Mouse (Mus musculus): ENCODE measurements around the gene Zc3hav1l. TPM values are rescaled to one million over a fixed set of nuclear protein-coding genes. Genes with fewer than 3 reads are reported as not detected.

The Zc3hav1l gene
- polyA plus RNA-seq, 1 experiment from 2014 or later: 10.2 TPM

- no peak for ATAC-seq (ENCODE audit: low FRiP score, low TSS enrichment)
Observed at GRCm38 (mm10) chr6:38256793-38257192, 42.3 kb downstream of the Zc3hav1l start.

GRCm38 (mm10) chr6:38255794-38256193, 43.3 kb downstream of the Zc3hav1l start:
- WGBS: 71% methylated on average over 2 of the region's 2 CpGs
- H3K4me2 ChIP-seq (ENCODE audit: low read length): no peak overlapping the region
- ATAC-seq (ENCODE audit: low FRiP score, low TSS enrichment): no peak

More at GRCm38 (mm10) chr6:38256793-38257192, 42.3 kb downstream of the Zc3hav1l start:
- H3K9ac ChIP-seq (replicated peaks; ENCODE audit: low read length): no peak overlapping the region
- no peak overlapping the region for H3K4me3 ChIP-seq (replicated peaks; ENCODE audit: low read depth, low read length)
- no peaks in the 10 kb centered on the region for H3K9me3 ChIP-seq (ENCODE audit: control insufficient read depth, low read length)
- H3K36me3 ChIP-seq (ENCODE audit: control insufficient read depth, insufficient read depth, low read length): no peaks in the 10 kb centered on the region
- DNase-seq: no peak
- no peak overlapping the region for H3K27ac ChIP-seq (replicated peaks; ENCODE audit: low read depth, low read length)
- H3K4me1 ChIP-seq (ENCODE audit: control insufficient read depth, insufficient read depth, low read length): peaks cover 18% of the 10 kb centered on the region
- no peaks in the 10 kb centered on the region for H3K27me3 ChIP-seq (ENCODE audit: control insufficient read depth, insufficient read depth, low read length)
- H3K4me2 ChIP-seq (ENCODE audit: low read length): no peak overlapping the region
- 90% methylated on average over 4 of the region's 4 CpGs for WGBS

DNA sequence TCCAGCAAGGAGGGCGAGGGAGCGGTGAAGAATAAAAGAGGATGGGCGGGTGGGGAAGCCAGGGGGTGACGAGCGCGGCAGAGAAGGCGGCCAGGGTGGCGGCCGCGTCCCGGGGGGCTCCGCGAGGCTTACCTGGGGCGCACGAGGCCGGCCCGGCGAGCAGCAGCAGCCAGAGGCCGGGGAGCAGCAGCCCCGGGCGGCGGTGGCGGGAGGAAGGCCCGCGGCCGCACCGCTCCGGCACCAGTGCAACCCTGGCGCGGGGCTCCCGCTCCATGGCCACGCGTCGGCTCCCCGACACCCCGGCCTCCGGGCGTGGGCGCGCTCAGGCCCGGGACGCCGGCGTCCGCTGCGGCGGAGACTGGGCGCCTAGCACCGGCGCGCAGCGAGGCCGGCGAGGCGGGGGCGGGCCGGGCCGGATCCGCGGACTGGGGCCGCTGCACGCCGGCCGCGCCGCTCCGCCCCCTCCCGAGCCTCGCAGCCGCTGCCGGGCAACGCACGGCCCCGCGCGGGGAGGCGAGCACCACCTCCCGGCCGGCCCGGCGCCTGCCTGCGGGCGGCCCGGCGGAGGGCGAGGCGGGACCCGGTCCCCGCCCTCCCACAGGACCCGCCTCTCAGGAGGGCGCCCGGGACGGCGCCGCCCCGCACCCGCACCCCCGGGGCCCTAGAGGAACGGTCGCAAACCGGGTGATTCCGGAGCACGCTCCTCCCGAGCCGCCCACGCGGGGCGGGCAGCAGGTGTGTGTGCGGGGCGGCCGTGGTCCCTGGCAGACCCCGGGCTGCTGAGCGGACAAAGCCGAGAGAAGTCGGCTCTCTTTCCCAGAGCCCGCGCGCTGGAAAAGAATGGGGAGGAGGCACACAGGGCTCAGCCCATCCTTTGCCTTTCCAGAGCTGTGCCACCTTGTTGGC, 45.1 kb downstream of the Zc3hav1l start, which contains the start of gene D630045J12Rik:
TSS of gene D630045J12Rik (minus strand) at position 274 of the 906 bp plus-strand sequence.
- no peaks in the 10 kb centered on the region for H3K9me3 ChIP-seq (ENCODE audit: control insufficient read depth, low read length)
- DNase-seq (peak; percentile 91), ATAC-seq (ENCODE audit: low FRiP score, low TSS enrichment) (peak; percentile 93)
- H3K4me1 ChIP-seq (ENCODE audit: control insufficient read depth, insufficient read depth, low read length): peaks cover 37% of the 10 kb centered on the region
- H3K27ac ChIP-seq (replicated peaks; ENCODE audit: low read depth, low read length): peak within 1 kb of the TSS; percentile 98
- peak within 1 kb of the TSS; percentile 92 for H3K4me2 ChIP-seq (ENCODE audit: low read length)
- peak within 1 kb of the TSS; percentile 99 for H3K9ac ChIP-seq (replicated peaks; ENCODE audit: low read length)
- WGBS: under 1% methylated on average over 102 of the region's 118 CpGs
- no peaks in the 10 kb centered on the region for H3K36me3 ChIP-seq (ENCODE audit: control insufficient read depth, insufficient read depth, low read length)
- H3K27me3 ChIP-seq (ENCODE audit: control insufficient read depth, insufficient read depth, low read length): no peaks in the 10 kb centered on the region
- H3K4me3 ChIP-seq (replicated peaks; ENCODE audit: low read depth, low read length): peak within 1 kb of the TSS; percentile 85

More at GRCm38 (mm10) chr6:38255794-38256193, 43.3 kb downstream of the Zc3hav1l start:
- DNase-seq: no peak
- no peaks in the 10 kb centered on the region for H3K27me3 ChIP-seq (ENCODE audit: control insufficient read depth, insufficient read depth, low read length)
- no peak overlapping the region for H3K9ac ChIP-seq (replicated peaks; ENCODE audit: low read length)
- no peak overlapping the region for H3K4me3 ChIP-seq (replicated peaks; ENCODE audit: low read depth, low read length)
- no peaks in the 10 kb centered on the region for H3K9me3 ChIP-seq (ENCODE audit: control insufficient read depth, low read length)
- peaks cover 28% of the 10 kb centered on the region for H3K4me1 ChIP-seq (ENCODE audit: control insufficient read depth, insufficient read depth, low read length)
- H3K36me3 ChIP-seq (ENCODE audit: control insufficient read depth, insufficient read depth, low read length): no peaks in the 10 kb centered on the region
- H3K27ac ChIP-seq (replicated peaks; ENCODE audit: low read depth, low read length): no peak overlapping the region

DNA sequence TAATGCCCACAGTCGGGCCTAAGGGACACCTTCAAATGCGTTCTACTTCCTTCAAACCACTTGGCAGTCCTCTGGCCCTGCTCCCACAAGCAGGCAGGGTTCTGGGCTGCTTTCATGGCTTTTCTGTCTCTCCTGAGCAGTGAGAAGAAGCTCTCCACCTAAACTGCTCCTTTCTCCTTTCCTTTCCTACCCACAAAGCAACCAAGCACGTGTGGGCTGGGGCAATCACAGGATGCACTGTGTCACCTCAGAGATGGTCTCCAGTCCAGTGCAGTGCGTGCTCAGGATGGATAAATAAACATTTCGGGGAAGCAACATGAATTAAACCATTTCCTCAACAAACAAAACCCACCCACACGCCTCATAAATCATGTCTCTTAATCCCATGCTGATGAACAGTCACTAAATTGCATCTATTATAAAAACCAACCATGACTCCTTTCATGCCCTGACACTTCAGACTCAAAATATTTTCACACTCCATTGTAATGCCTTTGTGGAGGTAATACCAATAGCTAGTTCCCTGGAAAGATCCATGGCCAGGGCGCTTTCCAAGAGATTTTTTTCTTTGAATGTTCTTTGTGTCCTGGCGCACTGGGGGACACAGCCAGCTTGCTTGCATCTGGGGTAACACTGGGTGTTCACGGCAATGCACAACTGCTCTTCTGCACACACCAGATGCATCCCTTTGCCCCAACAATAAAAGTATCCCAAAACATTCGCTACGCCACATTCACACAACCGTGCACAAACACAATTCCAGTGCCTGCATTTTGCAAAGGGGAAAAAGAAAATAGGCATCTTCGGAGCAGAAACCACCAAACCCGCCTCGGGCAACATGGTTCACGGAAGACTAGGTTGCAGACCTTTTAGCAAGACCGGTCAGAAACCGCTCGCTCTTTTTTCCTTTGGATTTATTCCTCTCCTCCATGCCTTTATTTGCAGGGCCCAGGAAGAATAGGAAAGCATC, 46.0 kb downstream of the Zc3hav1l start:
- peak; percentile 12; the same call in 1 of the 2 replicates for ATAC-seq (ENCODE audit: low FRiP score, low TSS enrichment)
- H3K4me1 ChIP-seq (ENCODE audit: control insufficient read depth, insufficient read depth, low read length): peaks cover 40% of the 10 kb centered on the region

GRCm38 (mm10) chr6:38252139-38252538, 46.9 kb downstream of the Zc3hav1l start:
- WGBS: 60% methylated on average over 10 of the region's 10 CpGs
- Histone ChIP-seq H3K27ac (replicated peaks; ENCODE audit: low read depth, low read length) (peak overlapping the region; percentile 98), H3K27me3 (ENCODE audit: control insufficient read depth, insufficient read depth, low read length) (no peaks in the 10 kb centered on the region), H3K9me3 (ENCODE audit: control insufficient read depth, low read length) (no peaks in the 10 kb centered on the region), H3K9ac (replicated peaks; ENCODE audit: low read length) (peak overlapping the region; percentile 99), H3K4me2 (ENCODE audit: low read length) (peak overlapping the region; percentile 92), H3K4me1 (ENCODE audit: control insufficient read depth, insufficient read depth, low read length) (peaks cover 40% of the 10 kb centered on the region), H3K36me3 (ENCODE audit: control insufficient read depth, insufficient read depth, low read length) (no peaks in the 10 kb centered on the region), H3K4me3 (replicated peaks; ENCODE audit: low read depth, low read length) (peak overlapping the region; percentile 85)
- no peak for DNase-seq
- ATAC-seq (ENCODE audit: low FRiP score, low TSS enrichment): no peak

More for the DNA sequence above, 46.0 kb downstream of the Zc3hav1l start:
- Histone ChIP-seq H3K4me2 (ENCODE audit: low read length) (peak overlapping the region; percentile 92), H3K9ac (replicated peaks; ENCODE audit: low read length) (peak overlapping the region; percentile 99), H3K4me3 (replicated peaks; ENCODE audit: low read depth, low read length) (peak overlapping the region; percentile 85), H3K36me3 (ENCODE audit: control insufficient read depth, insufficient read depth, low read length) (no peaks in the 10 kb centered on the region), H3K9me3 (ENCODE audit: control insufficient read depth, low read length) (no peaks in the 10 kb centered on the region), H3K27me3 (ENCODE audit: control insufficient read depth, insufficient read depth, low read length) (no peaks in the 10 kb centered on the region), H3K27ac (replicated peaks; ENCODE audit: low read depth, low read length) (peak overlapping the region; percentile 98)
- DNase-seq: peak; percentile 68
- WGBS: 6% methylated on average over 19 of the region's 19 CpGs

- Histone ChIP-seq H3K36me3 (ENCODE audit: control insufficient read depth, insufficient read depth, low read length) (no peaks in the 10 kb centered on the region), H3K4me2 (ENCODE audit: low read length) (peak overlapping the region; percentile 92), H3K4me3 (replicated peaks; ENCODE audit: low read depth, low read length) (peak overlapping the region; percentile 85), H3K27ac (replicated peaks; ENCODE audit: low read depth, low read length) (no peak overlapping the region), H3K9me3 (ENCODE audit: control insufficient read depth, low read length) (no peaks in the 10 kb centered on the region), H3K4me1 (ENCODE audit: control insufficient read depth, insufficient read depth, low read length) (peaks cover 40% of the 10 kb centered on the region), H3K9ac (replicated peaks; ENCODE audit: low read length) (peak overlapping the region; percentile 25), H3K27me3 (ENCODE audit: control insufficient read depth, insufficient read depth, low read length) (no peaks in the 10 kb centered on the region)
- ATAC-seq (ENCODE audit: low FRiP score, low TSS enrichment): no peak
- DNase-seq: no peak
- WGBS: 53% methylated on average over 4 of the region's 4 CpGs
Observed at GRCm38 (mm10) chr6:38251464-38251863, 47.6 kb downstream of the Zc3hav1l start.

- no peak for DNase-seq
- 93% methylated on average over 4 of the region's 4 CpGs for WGBS
- H3K27me3 ChIP-seq (ENCODE audit: control insufficient read depth, insufficient read depth, low read length): no peaks in the 10 kb centered on the region
Observed at GRCm38 (mm10) chr6:38247362-38247761, 51.7 kb downstream of the Zc3hav1l start.

DNA sequence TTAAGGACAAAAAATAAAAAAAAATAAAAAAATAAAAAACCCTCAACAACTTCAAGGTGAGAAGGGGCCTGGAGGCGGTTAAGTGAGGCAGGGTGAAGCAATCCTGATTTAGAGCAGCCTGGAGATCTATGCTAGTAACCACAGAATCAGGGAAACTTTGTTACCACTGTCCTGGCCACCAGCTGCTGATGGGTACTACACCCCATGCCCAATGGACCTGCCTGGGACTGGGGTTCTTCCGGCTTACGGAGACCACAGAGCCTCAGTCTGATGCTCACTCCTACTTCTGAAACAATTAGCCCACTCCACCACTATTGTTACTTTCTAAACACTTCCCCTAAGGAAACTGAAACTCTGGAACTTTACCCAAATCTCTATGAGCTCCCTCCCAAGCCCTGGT, 54.3 kb downstream of the Zc3hav1l start:
- no peak overlapping the region for H3K4me3 ChIP-seq (replicated peaks; ENCODE audit: low read depth, low read length)
- DNase-seq (no peak), ATAC-seq (ENCODE audit: low FRiP score, low TSS enrichment) (no peak)
- H3K4me2 ChIP-seq (ENCODE audit: low read length): no peak overlapping the region
- H3K36me3 ChIP-seq (ENCODE audit: control insufficient read depth, insufficient read depth, low read length): no peaks in the 10 kb centered on the region
- no peak overlapping the region for H3K9ac ChIP-seq (replicated peaks; ENCODE audit: low read length)
- no peak overlapping the region for H3K27ac ChIP-seq (replicated peaks; ENCODE audit: low read depth, low read length)
- no peaks in the 10 kb centered on the region for H3K27me3 ChIP-seq (ENCODE audit: control insufficient read depth, insufficient read depth, low read length)
- H3K4me1 ChIP-seq (ENCODE audit: control insufficient read depth, insufficient read depth, low read length): peaks cover 25% of the 10 kb centered on the region
- H3K9me3 ChIP-seq (ENCODE audit: control insufficient read depth, low read length): no peaks in the 10 kb centered on the region
- WGBS: 87% methylated on average over 3 of the region's 3 CpGs

More at GRCm38 (mm10) chr6:38247362-38247761, 51.7 kb downstream of the Zc3hav1l start:
- no peak overlapping the region for H3K4me3 ChIP-seq (replicated peaks; ENCODE audit: low read depth, low read length)
- no peak overlapping the region for H3K27ac ChIP-seq (replicated peaks; ENCODE audit: low read depth, low read length)
- no peak for ATAC-seq (ENCODE audit: low FRiP score, low TSS enrichment)
- no peaks in the 10 kb centered on the region for H3K36me3 ChIP-seq (ENCODE audit: control insufficient read depth, insufficient read depth, low read length)
- no peak overlapping the region for H3K4me2 ChIP-seq (ENCODE audit: low read length)
- no peaks in the 10 kb centered on the region for H3K9me3 ChIP-seq (ENCODE audit: control insufficient read depth, low read length)
- peaks cover 34% of the 10 kb centered on the region for H3K4me1 ChIP-seq (ENCODE audit: control insufficient read depth, insufficient read depth, low read length)
- H3K9ac ChIP-seq (replicated peaks; ENCODE audit: low read length): no peak overlapping the region

Measured in midbrain, embryonic 14.5 days (tissue).